Mouse (Mus musculus) liver, adult (tissue): Measurements from ENCODE around the gene Znrf4.

ENCODE experiments used
- GATA4 ChIP-seq: IDR thresholded peaks from 2 replicates; pipeline ENCODE4 v1.6.1; 2014; ENCODE audit warnings: mild to moderate bottlenecking, low read length; ENCODE audit not compliant: insufficient replicate concordance

Znrf4 gene

DNA sequence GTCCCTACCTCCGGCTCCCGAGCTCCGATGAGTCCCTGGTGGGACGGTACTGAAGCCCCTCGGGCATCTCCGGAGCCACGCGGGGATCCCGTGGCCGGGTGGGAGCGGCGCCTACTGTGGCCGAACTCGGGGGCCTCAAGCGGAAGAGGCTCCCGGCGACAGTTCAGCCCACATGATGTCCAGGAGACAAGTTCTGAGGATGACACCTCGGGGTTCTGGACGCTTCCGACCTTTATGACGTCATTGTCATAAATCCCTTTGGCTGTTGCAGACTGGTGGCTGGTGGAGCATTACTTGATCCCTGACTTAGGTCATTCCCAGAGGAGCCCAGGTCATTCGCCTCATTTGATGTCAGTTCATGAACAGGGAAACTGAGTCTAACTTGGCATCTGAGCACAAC is at the start of gene Znrf4:
TSS of gene Znrf4 (minus strand) at position 122 of the 400 bp plus-strand sequence.
- TF ChIP-seq GATA4: no peak

DNA sequence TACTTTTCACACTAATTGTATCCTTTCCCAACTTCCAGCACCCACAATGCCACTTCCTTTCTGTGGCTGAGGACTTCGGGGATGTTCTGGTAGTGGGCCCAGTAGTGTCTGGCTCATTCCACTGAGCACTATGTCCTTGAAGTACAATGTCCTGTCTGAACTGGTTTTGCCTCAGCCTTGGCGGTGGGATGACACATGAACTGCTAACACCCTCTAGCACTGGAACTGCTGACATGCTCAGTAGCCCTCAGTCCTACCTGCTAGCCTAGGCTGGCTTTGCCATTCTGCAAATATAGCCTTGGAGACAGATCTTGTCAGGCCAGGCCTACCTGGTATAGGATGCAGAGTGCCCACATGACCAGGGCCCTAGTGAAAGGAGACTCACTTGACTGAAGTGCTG is 49.6 kb upstream of the Znrf4 start:
- TF ChIP-seq GATA4: no peak

DNA sequence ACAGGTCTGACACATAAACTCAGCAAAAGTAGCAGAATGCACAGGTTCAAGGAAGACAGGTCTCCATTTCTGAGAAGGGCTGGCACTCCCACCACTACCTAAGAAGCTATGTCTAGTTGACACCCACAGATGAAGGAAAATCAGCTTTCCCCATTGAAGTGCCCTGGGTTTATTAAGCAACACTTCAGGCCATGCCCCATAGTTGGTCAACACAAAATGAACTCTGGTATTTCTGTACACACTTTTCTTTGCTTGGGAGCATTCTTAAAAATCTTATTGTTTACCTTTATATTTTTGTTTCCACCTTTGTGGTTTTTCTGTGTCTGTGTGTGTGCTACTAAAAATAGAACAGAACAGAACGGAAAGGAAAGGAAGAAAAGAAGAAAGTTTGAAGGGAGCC is 47.9 kb upstream of the Znrf4 start:
- no peak for TF ChIP-seq GATA4

DNA sequence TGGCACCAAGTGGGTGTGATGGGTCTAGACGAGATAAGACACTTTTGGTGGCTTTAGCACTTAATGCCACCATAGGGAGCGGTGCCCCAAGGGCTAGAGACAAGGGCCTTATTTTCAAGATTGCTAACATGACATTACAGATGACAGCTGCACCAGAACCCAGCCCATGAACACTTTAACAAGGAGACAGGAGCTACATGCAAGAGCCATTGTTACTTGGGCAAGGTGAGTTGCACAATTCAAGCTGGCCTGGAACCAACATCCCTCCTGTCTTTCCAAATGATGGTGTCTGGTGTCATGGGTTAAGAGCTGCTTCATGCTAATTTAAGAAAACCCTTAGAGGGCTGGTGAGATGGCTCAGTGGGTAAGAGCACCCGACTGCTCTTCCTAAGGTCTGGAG is 47.2 kb upstream of the Znrf4 start:
- no peak for TF ChIP-seq GATA4

DNA sequence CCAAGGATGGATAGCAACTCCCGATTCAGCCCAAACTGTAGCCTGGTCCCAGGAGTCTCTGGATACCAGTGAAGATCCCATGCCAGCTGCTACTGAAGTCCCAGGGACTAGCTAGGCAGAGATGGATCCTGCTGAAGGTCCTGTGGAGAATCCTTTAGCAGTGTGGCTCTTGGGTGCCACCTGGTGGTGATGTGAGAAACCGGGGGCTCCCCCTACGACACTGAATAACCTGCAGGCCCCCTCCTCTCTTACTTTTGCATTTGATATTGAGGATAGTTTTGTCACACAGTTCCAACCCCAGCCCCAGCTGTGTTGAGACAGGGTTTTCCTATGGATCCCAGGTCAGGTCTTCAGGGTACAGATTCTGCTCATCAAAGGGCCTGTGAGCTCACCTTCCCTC is 46.2 kb upstream of the Znrf4 start:
- TF ChIP-seq GATA4: no peak

DNA sequence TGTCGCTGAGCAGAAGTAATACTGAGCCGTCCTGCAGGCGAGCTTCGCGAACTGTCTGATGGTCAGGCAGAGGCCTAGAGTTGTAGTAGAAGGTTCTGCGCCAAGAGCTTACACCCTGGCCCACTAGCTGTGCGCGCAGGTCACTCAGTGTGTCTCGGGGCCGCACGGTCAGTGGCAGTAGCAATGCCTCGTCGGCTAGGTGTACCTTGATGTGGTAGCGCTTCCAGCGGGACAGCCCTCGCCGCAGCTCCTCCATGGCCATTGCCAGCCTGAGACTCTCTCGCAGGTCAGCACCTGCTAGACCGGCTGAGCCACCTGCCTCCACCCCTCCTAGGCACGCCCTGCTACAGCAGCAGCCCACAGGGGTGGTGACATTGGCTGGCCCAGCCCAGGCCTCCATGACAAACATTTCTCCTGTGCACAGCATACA is 41.9 kb upstream of the Znrf4 start, which contains the start of gene Gm20219:
TSS of gene Gm20219 (minus strand) at position 266 of the 430 bp plus-strand sequence.
- no peak for TF ChIP-seq GATA4

DNA sequence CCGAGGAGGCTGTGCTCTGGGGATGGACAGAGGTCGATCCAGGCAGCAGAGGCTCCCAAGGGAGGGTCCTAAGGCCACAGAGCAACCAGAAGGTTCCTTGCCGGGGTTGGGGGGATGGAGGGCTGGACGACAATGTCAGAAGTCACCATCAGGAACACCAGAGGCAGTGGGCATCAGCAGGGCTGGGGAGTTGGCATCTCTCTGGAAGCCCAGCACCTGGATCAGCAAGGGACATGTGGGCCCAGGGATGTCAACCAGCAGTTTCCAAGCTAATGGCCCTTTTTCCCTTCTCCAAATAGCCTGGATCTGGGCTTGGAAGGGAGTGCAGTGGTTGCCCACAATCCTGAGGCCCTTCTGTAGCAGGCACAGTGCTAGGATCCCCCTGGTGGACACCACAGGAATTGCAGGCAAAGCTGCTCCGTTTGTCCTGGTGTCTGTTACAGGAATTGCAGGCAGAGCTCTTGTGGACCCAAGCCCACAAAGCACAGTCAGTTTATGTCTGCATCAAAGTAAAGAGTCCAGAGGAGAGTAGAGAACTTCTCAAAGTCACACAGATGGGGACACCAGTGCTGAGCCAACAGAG is 40.6 kb upstream of the Znrf4 start:
- no peak for TF ChIP-seq GATA4

DNA sequence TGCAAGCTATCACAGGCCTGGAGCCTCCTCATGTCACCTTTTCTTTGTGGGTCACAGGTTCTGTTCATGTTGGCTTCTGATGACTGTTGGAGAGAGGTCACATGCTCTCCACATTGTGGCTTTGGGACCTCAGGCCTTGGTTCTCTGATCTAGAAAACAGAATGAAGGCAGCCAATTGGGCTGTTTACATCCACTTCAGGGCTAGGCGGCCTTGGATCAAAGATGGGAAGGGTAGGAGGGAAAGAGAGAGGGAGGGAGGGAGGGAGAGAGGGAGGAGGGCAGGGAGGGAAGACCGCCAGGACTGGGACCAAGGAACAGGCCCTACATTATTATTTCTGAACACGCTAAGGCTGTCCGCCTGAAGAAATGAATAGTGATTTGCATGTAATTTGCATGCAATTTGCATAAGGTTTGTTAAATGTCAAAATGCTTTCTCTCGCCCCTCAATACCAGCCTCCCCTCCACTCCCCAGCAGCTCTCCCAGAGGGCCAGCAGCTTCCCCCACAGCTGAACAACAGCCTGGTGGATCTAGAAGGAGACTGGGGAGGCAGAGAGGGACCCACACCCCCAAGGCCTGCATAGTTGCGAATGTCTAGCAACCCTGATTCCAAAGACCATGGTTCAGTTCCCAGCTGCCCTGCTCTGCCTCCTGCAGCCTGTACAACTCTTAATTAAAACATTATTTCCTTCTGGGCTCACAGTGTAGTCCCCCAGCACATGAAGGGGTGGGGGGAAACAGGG is 39.8 kb upstream of the Znrf4 start:
- TF ChIP-seq GATA4: no peak

DNA sequence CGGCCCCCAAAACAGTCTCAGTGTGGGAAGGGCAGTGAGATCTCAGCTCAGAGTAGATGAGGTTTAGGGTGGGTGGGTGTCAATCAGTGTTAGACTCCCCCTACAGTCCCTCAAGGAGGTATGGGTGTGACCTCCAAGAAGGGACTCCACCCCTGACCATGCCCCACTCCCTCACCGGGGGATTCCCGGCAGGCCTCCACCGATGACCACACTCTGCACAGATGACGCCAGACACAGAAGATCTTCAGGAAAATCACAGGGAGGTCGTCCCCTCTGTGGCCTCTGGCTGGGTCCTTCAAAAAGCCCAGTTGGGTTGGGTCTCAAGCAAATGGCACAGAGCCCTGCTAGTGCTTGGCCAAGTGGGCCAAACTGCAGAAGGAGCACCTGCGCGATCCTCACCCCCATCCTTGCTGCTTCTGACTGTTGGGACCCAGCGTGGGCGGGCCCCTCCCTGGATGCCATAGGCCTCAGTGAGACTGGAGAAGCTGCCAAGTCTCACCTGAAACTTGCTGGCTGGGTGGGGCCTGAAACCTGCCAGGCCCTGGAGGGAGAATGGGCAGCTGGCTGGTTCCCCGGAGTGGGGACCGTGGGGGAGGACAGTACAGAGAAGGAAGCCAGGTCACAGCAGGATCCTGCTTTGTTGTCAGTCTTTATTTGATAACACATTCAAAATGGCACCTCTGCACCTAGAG is 38.7 kb upstream of the Znrf4 start:
- TF ChIP-seq GATA4: no peak

DNA sequence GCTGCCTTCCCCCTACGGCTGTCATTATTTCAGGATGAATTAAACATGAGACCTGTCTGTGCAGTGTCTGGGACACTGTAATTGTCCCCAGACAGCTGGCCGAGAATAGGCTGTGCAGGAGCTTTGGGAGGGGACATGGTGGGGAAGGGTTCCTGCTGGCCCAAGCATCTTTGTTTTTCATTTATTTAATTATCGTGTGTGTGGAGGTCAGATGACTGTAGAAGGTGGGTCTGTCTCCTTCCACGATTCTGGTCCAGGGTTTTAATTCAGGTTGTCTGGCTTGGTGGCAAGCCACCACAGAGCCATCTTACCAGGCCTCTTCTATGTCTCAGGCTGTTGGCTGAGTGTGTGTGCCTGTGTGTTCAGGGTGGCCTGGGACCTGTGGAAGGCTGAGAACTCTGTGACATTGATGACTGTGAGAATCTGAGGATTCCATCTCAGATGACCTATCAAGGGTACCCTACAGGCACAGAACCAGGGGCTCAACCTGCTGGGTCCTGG is 36.4 kb upstream of the Znrf4 start:
- no peak for TF ChIP-seq GATA4

DNA sequence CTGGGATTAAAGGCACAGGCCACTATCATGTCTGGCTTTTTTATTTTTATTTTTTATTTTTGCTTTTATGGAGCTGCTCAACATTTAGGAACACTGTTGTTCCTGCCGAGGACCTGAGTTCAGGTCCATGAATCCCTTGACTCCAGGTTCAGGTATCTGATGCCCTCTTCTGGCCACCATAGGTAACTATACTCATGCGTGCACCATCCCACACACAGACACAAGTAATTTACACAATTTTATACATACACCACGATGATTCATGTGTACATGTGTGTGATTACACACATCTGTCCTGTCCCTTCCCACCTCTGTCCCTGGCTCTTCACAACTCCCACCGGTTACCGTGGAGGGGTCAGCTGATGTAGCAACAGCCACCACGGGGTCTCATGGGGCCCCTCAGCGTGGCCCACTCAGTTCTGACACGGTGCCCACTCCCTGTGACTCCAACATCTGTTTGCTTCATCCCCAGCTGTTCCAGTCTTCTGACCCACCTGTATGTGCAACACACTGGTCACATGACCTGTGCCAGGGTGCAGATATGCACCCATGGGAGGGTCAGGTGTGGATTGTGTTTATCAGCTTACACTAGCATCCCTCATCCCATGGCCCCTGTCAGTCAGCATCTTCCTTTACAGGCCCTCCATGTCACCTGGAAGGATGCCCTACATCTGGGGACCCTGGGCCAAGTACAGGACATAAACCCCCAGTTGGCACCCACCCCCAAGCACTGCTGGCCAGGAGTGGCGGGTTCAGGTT is 35.8 kb upstream of the Znrf4 start:
- TF ChIP-seq GATA4: no peak

DNA sequence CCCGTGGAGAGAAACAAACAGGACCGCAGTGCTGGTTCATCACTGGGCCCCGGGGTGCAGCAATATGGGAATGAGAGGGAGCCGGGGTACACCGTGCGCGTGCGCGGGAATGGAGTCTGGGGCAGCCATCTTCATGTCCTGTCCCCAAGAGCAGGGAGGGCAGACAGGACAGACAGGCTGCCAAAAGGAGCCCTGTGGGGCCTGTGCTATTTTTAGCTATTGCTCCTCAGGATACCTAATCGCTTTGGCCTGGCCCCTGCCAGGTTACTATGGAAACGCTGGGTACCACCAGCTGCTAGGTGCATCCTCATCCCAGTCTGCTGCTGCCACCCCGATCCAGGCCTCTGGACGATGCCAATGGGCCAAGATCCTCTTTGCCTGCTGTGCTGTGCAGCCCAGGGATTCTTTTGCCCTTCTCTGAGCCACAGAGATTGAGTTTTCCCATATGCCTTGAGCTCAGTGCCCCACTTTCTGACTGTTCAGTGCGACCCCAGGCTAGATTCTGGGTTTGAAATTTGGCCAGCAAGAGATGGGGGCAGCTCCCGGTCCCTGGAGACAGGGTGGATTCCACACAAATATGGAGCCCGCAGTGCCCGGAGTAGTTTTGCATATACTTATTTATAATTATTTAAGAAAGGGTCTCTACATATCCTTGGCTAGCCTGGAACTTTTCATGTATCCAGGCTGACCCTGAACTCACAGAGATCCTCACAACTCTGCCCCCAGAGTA is 35.0 kb upstream of the Znrf4 start:
- no peak for TF ChIP-seq GATA4

DNA sequence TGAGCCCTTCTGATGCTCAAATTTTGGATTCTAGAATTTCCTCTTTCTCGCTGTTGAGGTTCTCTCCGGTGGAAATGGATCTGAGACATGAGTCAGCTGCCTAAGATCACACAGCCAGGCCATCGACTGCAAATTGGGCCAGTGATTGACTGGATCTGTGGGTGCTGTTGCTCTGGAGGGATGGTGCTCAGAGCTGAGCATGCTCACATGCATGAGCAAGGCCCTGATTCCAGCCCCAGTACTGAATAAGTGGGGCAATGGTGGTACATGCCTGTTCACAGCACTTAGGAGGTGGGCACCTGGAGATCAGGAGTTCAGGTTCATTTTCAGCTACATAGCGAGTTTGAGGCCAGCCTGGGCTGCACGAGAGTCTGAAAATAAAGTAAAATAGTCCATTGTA is 34.3 kb upstream of the Znrf4 start:
- TF ChIP-seq GATA4: no peak

DNA sequence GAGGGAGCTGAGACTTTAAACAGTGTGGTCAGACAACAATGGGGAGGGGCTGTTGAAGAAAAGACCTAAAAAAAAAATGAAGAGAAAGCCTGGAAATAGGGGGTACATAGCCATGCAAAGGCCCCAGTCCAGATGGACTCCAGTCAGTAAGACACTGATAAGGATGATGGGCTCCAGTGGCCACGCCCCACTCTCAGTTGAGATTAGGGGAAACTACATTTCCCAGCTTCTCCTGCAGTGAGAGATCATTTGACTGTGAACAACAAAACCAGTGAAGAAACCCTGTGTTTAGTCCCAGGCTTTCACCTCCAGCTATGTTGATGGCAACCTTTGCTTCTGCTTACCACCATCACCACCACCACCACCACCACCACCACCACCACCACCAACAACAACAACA is 33.7 kb upstream of the Znrf4 start:
- TF ChIP-seq GATA4: no peak
